Mouse (Mus musculus): ENCODE results near the gene Micu2.

The Micu2 gene

GRCm38 (mm10) chr14:57890011-57890842 lies 108.8 kb downstream of the Micu2 start, which contains the start of gene Zdhhc20:
Gene Zdhhc20 (minus strand): TSS chr14:57890276.
- peak; percentile 96 for DNase-seq

GRCm38 (mm10) chr14:57889541-57890010 lies 109.5 kb downstream of the Micu2 start:
- DNase-seq, result no peak

- DNase-seq, result no peak
Measured at GRCm38 (mm10) chr14:57887171-57887570, 111.9 kb downstream of the Micu2 start.

GRCm38 (mm10) chr14:57886032-57886431 lies 113.0 kb downstream of the Micu2 start:
- DNase-seq, result no peak

- DNase-seq, result no peak
Measured at GRCm38 (mm10) chr14:57883341-57883740, 115.7 kb downstream of the Micu2 start.

GRCm38 (mm10) chr14:57882720-57883119 lies 116.3 kb downstream of the Micu2 start:
- DNase-seq, result no peak

- no peak for DNase-seq
Measured at GRCm38 (mm10) chr14:57881793-57882192, 117.3 kb downstream of the Micu2 start.

- no peak for DNase-seq
Measured at GRCm38 (mm10) chr14:57881074-57881473, 118.0 kb downstream of the Micu2 start.

- DNase-seq, result no peak
Measured at GRCm38 (mm10) chr14:57877921-57878320, 121.1 kb downstream of the Micu2 start.

- no peak for DNase-seq
Measured at GRCm38 (mm10) chr14:57866676-57867276, 132.3 kb downstream of the Micu2 start.

Measured in thymus, postnatal 25 days (tissue).